Mouse (Mus musculus): ENCODE results near the gene 6030445D17Rik.

The 6030445D17Rik gene

GRCm38 (mm10) chr4:136469941-136470346, 7.9 kb downstream of the 6030445D17Rik start:
- peak; percentile 40 for DNase-seq (ENCODE audit: low read depth, low spot score)
- Histone ChIP-seq H3K27me3 (ENCODE audit: control insufficient read depth, insufficient read depth, low read length, poor library complexity, severe bottlenecking) (peaks cover 2% of the 10 kb centered on the region; the same call in 1 of the 2 replicates), H3K36me3 (ENCODE audit: control insufficient read depth, insufficient read depth, low read length, poor library complexity, severe bottlenecking) (no peaks in the 10 kb centered on the region)

DNA sequence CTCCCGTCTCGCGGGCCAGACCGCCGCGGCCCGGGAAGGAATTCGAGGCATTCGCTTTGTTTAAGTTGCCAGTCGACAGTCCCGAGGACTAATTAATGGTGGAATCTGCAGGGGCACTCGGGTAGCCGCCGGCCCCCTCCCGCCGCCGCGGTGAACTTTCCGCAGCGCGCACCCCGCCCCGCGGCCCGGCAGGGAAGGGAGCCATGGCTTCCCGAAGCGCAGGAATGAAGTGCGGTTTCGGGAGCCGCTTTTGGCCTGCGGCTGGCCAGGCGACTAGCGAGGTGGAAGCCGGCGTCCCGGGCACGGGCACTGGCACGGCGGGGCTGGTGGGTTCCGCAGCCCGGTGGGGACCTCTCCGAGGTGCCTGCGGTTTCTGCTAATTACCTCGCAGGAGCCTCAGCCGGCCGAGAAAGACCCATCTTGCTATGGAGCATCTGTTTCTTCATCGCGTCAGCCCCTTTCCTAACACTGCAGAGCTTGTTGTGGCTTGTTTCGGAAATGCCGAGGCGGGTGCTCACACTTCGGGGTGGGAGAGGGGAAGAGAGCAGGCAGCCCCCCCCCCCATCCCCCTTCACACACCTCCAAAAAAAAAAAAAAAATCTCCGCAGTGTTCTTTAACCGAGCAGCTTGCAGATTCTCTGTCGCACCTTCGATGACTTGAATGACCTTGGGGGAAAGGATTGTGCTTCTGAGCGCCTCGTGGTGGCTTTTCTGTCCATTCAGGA, 8.5 kb downstream of the 6030445D17Rik start:
- Histone ChIP-seq H3K36me3 (ENCODE audit: control insufficient read depth, insufficient read depth, low read length, poor library complexity, severe bottlenecking) (no peaks in the 10 kb centered on the region), H3K27me3 (ENCODE audit: control insufficient read depth, insufficient read depth, low read length, poor library complexity, severe bottlenecking) (peaks cover 2% of the 10 kb centered on the region; the same call in 1 of the 2 replicates)
- DNase-seq (ENCODE audit: low read depth, low spot score), result peak; percentile 35

DNA sequence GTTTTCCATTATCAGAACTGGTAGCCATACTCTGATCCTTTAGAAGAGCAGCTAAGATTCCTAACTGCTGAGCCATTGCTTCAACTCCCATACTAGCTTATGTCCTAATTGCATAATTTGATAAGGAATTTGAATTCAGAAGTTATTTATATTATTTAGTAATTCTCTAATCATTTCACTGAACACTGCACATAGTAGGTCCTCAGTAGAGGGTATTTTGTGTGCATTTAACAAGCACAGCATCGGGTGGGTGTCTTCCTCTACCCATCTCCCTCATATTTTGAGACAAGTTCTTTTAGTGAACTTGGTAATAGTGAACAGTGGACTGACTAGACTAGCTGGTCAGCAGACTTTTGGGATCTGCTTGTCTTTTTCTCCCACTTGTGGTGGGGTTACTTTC, 14.6 kb downstream of the 6030445D17Rik start:
- DNase-seq (ENCODE audit: low read depth, low spot score), result no peak
- H3K36me3 ChIP-seq (ENCODE audit: control insufficient read depth, insufficient read depth, low read length, poor library complexity, severe bottlenecking), result no peaks in the 10 kb centered on the region
- H3K27me3 ChIP-seq (ENCODE audit: control insufficient read depth, insufficient read depth, low read length, poor library complexity, severe bottlenecking), result no peaks in the 10 kb centered on the region

DNA sequence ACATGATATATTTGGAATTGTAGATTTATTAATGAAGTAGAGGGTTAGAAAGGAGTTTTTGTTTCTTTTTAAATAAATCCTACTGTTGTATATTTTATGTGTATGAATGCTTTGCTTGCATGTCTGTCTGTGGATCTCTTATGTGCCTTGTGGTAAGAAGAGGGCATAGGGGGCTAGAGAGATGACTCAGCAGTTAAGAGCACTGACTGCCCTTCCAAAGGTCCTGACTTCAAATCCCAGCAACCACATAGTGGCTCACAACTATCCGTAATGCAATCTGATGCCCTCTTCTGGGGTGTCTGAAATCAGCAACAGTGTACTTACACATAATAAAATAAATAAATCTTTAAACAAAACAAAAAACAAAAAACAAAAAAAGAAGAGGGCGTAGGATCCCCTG, 24.5 kb downstream of the 6030445D17Rik start:
- no peak for DNase-seq (ENCODE audit: low read depth, low spot score)
- Histone ChIP-seq H3K27me3 (ENCODE audit: control insufficient read depth, insufficient read depth, low read length, poor library complexity, severe bottlenecking) (no peaks in the 10 kb centered on the region), H3K36me3 (ENCODE audit: control insufficient read depth, insufficient read depth, low read length, poor library complexity, severe bottlenecking) (no peaks in the 10 kb centered on the region)

GRCm38 (mm10) chr4:136495993-136496392, 33.9 kb downstream of the 6030445D17Rik start:
- Histone ChIP-seq H3K36me3 (ENCODE audit: control insufficient read depth, insufficient read depth, low read length, poor library complexity, severe bottlenecking) (no peaks in the 10 kb centered on the region), H3K27me3 (ENCODE audit: control insufficient read depth, insufficient read depth, low read length, poor library complexity, severe bottlenecking) (no peaks in the 10 kb centered on the region)
- no peak for DNase-seq (ENCODE audit: low read depth, low spot score)

GRCm38 (mm10) chr4:136505426-136506215, 43.6 kb downstream of the 6030445D17Rik start:
- H3K27me3 ChIP-seq (ENCODE audit: control insufficient read depth, insufficient read depth, low read length, poor library complexity, severe bottlenecking), result no peaks in the 10 kb centered on the region
- no peaks in the 10 kb centered on the region for H3K36me3 ChIP-seq (ENCODE audit: control insufficient read depth, insufficient read depth, low read length, poor library complexity, severe bottlenecking)
- DNase-seq (ENCODE audit: low read depth, low spot score), result peak; percentile 8

DNA sequence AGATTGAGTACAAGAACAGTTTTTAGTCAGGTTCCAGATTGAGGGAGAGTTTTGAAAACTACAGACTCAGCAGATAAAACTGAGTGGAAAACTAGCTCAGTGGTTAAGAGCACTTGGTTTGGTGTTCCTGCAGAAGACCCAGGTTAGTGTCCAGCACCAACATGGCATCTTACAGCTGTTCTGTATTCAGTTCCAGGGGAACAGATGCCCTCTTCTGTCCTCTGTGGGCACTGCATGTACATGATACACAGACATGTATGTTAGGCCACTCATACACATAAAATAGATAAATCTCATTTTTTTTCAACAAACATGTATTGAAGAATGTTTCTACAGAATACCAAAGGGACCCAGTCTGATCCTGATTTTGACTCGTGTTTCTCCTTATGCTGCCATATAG, 47.8 kb downstream of the 6030445D17Rik start:
- DNase-seq (ENCODE audit: low read depth, low spot score), result peak; percentile 66
- no peaks in the 10 kb centered on the region for H3K36me3 ChIP-seq (ENCODE audit: control insufficient read depth, insufficient read depth, low read length, poor library complexity, severe bottlenecking)
- no peaks in the 10 kb centered on the region for H3K27me3 ChIP-seq (ENCODE audit: control insufficient read depth, insufficient read depth, low read length, poor library complexity, severe bottlenecking)

- no peak for DNase-seq (ENCODE audit: low read depth, low spot score)
- H3K27me3 ChIP-seq (ENCODE audit: control insufficient read depth, insufficient read depth, low read length, poor library complexity, severe bottlenecking), result no peaks in the 10 kb centered on the region
- H3K36me3 ChIP-seq (ENCODE audit: control insufficient read depth, insufficient read depth, low read length, poor library complexity, severe bottlenecking), result no peaks in the 10 kb centered on the region
Measured at GRCm38 (mm10) chr4:136511708-136512107, 49.7 kb downstream of the 6030445D17Rik start.

GRCm38 (mm10) chr4:136512905-136513304, 50.9 kb downstream of the 6030445D17Rik start:
- Histone ChIP-seq H3K27me3 (ENCODE audit: control insufficient read depth, insufficient read depth, low read length, poor library complexity, severe bottlenecking) (no peaks in the 10 kb centered on the region), H3K36me3 (ENCODE audit: control insufficient read depth, insufficient read depth, low read length, poor library complexity, severe bottlenecking) (no peaks in the 10 kb centered on the region)
- no peak for DNase-seq (ENCODE audit: low read depth, low spot score)
